Mouse (Mus musculus): ENCODE data around the gene Sipa1. TPM values are rescaled to one million over a fixed set of nuclear protein-coding genes. Genes with fewer than 3 reads are reported as not detected.

The Sipa1 gene
- total and polyA plus RNA-seq, 2 experiments from 2014 or later: 12.3 to 33.2 TPM

- ATAC-seq (ENCODE audit: insufficient read depth, low read depth) (peak; percentile 85), DNase-seq (ENCODE audit: low spot score) (peak; percentile 83)
- H3K9ac ChIP-seq (replicated peaks; ENCODE audit: low read depth, low read length): peak within 1 kb of the TSS; percentile 88
- H3K9me3 ChIP-seq (replicated peaks; ENCODE audit: control insufficient read depth, low read length): no peaks in the 10 kb centered on the region
- H3K27ac ChIP-seq (ENCODE audit: low read depth): peak within 1 kb of the TSS; percentile 63
- peak within 1 kb of the TSS; percentile 99 for H3K4me2 ChIP-seq (ENCODE audit: low read depth, low read length)
- H3K36me3 ChIP-seq (replicated peaks; ENCODE audit: control insufficient read depth, insufficient read depth, low read length): peaks cover 40% of the 10 kb centered on the region
- peak within 1 kb of the TSS; percentile 80 for H3K4me3 ChIP-seq (ENCODE audit: low read depth, low read length)
- TF ChIP-seq CTCF (IDR thresholded peaks at IDR 0.05; ENCODE audit: low read depth) (no peak), EP300 (IDR thresholded peaks at IDR 0.05; ENCODE audit: low read depth) (no peak)
- H3K27me3 ChIP-seq (ENCODE audit: control insufficient read depth, insufficient read depth, low read length): no peaks in the 10 kb centered on the region
- 0 out of 2 replicates have a peak, but pooled peaks cover 6% of the 10 kb centered on the region for H3K4me1 ChIP-seq (ENCODE audit: control insufficient read depth, insufficient read depth)
- under 1% methylated on average over 64 of the region's 64 CpGs for WGBS
Measured at GRCm38 (mm10) chr19:5601752-5602541, 61.6 kb downstream of the Sipa1 start, which contains the start of gene Rnaseh2c. Gene Rnaseh2c (plus strand): TSS chr19:5601873.

Small RNA genes lying within 50 kb of the gene (microRNA-seq; reads per million reads assigned to microRNA genes)
- not detected for gene Mir6987

Other genes with a start within 250 kb of the Sipa1 start
- 169 and 171 TPM in 2 replicates for gene Drap1, start 238.7 kb downstream of the Sipa1 start, total RNA-seq (2014; rRNA removed; ENCODE audit: low replicate concordance)
- gene Drap1, start 238.7 kb downstream of the Sipa1 start, polyA plus RNA-seq (2015; fragmentation: Nextera tagmentation; extraction: Ambion mirVana): 328 and 338 TPM in 2 replicates
- gene AI837181, start 238.6 kb downstream of the Sipa1 start, total RNA-seq (2014; rRNA removed; ENCODE audit: low replicate concordance): 47.4 and 59.1 TPM in 2 replicates
- gene AI837181, start 238.6 kb downstream of the Sipa1 start, polyA plus RNA-seq (2015; fragmentation: Nextera tagmentation; extraction: Ambion mirVana): 38.1 and 40.5 TPM in 2 replicates
- gene Fosl1, start 216.2 kb downstream of the Sipa1 start, total RNA-seq (2014; rRNA removed; ENCODE audit: low replicate concordance): not detected in 2 replicates
- 0.12 TPM in 1 of 2 replicates, not detected in the other for gene Fosl1, start 216.2 kb downstream of the Sipa1 start, polyA plus RNA-seq (2015; fragmentation: Nextera tagmentation; extraction: Ambion mirVana)
- gene Ccdc85b, start 205.8 kb downstream of the Sipa1 start, total RNA-seq (2014; rRNA removed; ENCODE audit: low replicate concordance): 9.2 and 11.3 TPM in 2 replicates
- gene Ccdc85b, start 205.8 kb downstream of the Sipa1 start, polyA plus RNA-seq (2015; fragmentation: Nextera tagmentation; extraction: Ambion mirVana): 10.2 and 10.6 TPM in 2 replicates
- gene Fibp, start 203.1 kb downstream of the Sipa1 start, total RNA-seq (2014; rRNA removed; ENCODE audit: low replicate concordance): 81.6 and 86.4 TPM in 2 replicates
- 142 and 146 TPM in 2 replicates for gene Fibp, start 203.1 kb downstream of the Sipa1 start, polyA plus RNA-seq (2015; fragmentation: Nextera tagmentation; extraction: Ambion mirVana)
- not detected in 2 replicates for gene Ctsw, start 195.2 kb downstream of the Sipa1 start, total RNA-seq (2014; rRNA removed; ENCODE audit: low replicate concordance)
- gene Ctsw, start 195.2 kb downstream of the Sipa1 start, polyA plus RNA-seq (2015; fragmentation: Nextera tagmentation; extraction: Ambion mirVana): 0.42 and 0.73 TPM in 2 replicates
- gene Efemp2, start 189.8 kb downstream of the Sipa1 start, total RNA-seq (2014; rRNA removed; ENCODE audit: low replicate concordance): 46.8 and 52.7 TPM in 2 replicates
- gene Efemp2, start 189.8 kb downstream of the Sipa1 start, polyA plus RNA-seq (2015; fragmentation: Nextera tagmentation; extraction: Ambion mirVana): 32.2 and 34.1 TPM in 2 replicates
- gene Mus81, start 175.3 kb downstream of the Sipa1 start, total RNA-seq (2014; rRNA removed; ENCODE audit: low replicate concordance): 45.8 and 62.4 TPM in 2 replicates
- gene Mus81, start 175.3 kb downstream of the Sipa1 start, polyA plus RNA-seq (2015; fragmentation: Nextera tagmentation; extraction: Ambion mirVana): 35.8 and 36.8 TPM in 2 replicates
- 448 and 685 TPM in 2 replicates for gene Cfl1, start 173.3 kb downstream of the Sipa1 start, total RNA-seq (2014; rRNA removed; ENCODE audit: low replicate concordance)
- 948 and 963 TPM in 2 replicates for gene Cfl1, start 173.3 kb downstream of the Sipa1 start, polyA plus RNA-seq (2015; fragmentation: Nextera tagmentation; extraction: Ambion mirVana)
- gene 1700020D05Rik, start 159.9 kb downstream of the Sipa1 start, total RNA-seq (2014; rRNA removed; ENCODE audit: low replicate concordance): not detected in 2 replicates
- gene 1700020D05Rik, start 159.9 kb downstream of the Sipa1 start, polyA plus RNA-seq (2015; fragmentation: Nextera tagmentation; extraction: Ambion mirVana): not detected in 2 replicates
- gene Snx32, start 153.2 kb downstream of the Sipa1 start, total RNA-seq (2014; rRNA removed; ENCODE audit: low replicate concordance): 8.6 and 22.6 TPM in 2 replicates
- gene Snx32, start 153.2 kb downstream of the Sipa1 start, polyA plus RNA-seq (2015; fragmentation: Nextera tagmentation; extraction: Ambion mirVana): 9.1 and 9.3 TPM in 2 replicates
- not detected in 2 replicates for gene Ovol1, start 103.1 kb downstream of the Sipa1 start, total RNA-seq (2014; rRNA removed; ENCODE audit: low replicate concordance)
- gene Ovol1, start 103.1 kb downstream of the Sipa1 start, polyA plus RNA-seq (2015; fragmentation: Nextera tagmentation; extraction: Ambion mirVana): 0.05 TPM in 1 of 2 replicates, not detected in the other
- gene Ap5b1, start 95.7 kb downstream of the Sipa1 start, total RNA-seq (2014; rRNA removed; ENCODE audit: low replicate concordance): 5.8 and 12.9 TPM in 2 replicates
- gene Ap5b1, start 95.7 kb downstream of the Sipa1 start, polyA plus RNA-seq (2015; fragmentation: Nextera tagmentation; extraction: Ambion mirVana): 1.7 and 2.0 TPM in 2 replicates
- 42.4 and 57.6 TPM in 2 replicates for gene Rnaseh2c, start 61.8 kb downstream of the Sipa1 start, total RNA-seq (2014; rRNA removed; ENCODE audit: low replicate concordance)
- 50.7 and 51.8 TPM in 2 replicates for gene Rnaseh2c, start 61.8 kb downstream of the Sipa1 start, polyA plus RNA-seq (2015; fragmentation: Nextera tagmentation; extraction: Ambion mirVana)
- gene Kat5, start 53.5 kb downstream of the Sipa1 start, total RNA-seq (2014; rRNA removed; ENCODE audit: low replicate concordance): 55.4 and 164 TPM in 2 replicates
- gene Kat5, start 53.5 kb downstream of the Sipa1 start, polyA plus RNA-seq (2015; fragmentation: Nextera tagmentation; extraction: Ambion mirVana): 27.0 and 29.7 TPM in 2 replicates
- gene Rela, start 26.2 kb downstream of the Sipa1 start, total RNA-seq (2014; rRNA removed; ENCODE audit: low replicate concordance): 26.3 and 49.5 TPM in 2 replicates
- gene Rela, start 26.2 kb downstream of the Sipa1 start, polyA plus RNA-seq (2015; fragmentation: Nextera tagmentation; extraction: Ambion mirVana): 22.9 and 23.6 TPM in 2 replicates
- 43.5 and 51.5 TPM in 2 replicates for gene Map3k11, start 25.0 kb upstream of the Sipa1 start, total RNA-seq (2014; rRNA removed; ENCODE audit: low replicate concordance)
- 16.3 and 17.0 TPM in 2 replicates for gene Map3k11, start 25.0 kb upstream of the Sipa1 start, polyA plus RNA-seq (2015; fragmentation: Nextera tagmentation; extraction: Ambion mirVana)
- 27.0 and 35.9 TPM in 2 replicates for gene Pcnx3, start 25.2 kb upstream of the Sipa1 start, total RNA-seq (2014; rRNA removed; ENCODE audit: low replicate concordance)
- 6.1 and 6.7 TPM in 2 replicates for gene Pcnx3, start 25.2 kb upstream of the Sipa1 start, polyA plus RNA-seq (2015; fragmentation: Nextera tagmentation; extraction: Ambion mirVana)
- not detected in 2 replicates for gene Kcnk7, start 40.7 kb upstream of the Sipa1 start, total RNA-seq (2014; rRNA removed; ENCODE audit: low replicate concordance)
- 0.30 and 0.34 TPM in 2 replicates for gene Kcnk7, start 40.7 kb upstream of the Sipa1 start, polyA plus RNA-seq (2015; fragmentation: Nextera tagmentation; extraction: Ambion mirVana)
- gene Ehbp1l1, start 62.6 kb upstream of the Sipa1 start, total RNA-seq (2014; rRNA removed; ENCODE audit: low replicate concordance): 113 and 118 TPM in 2 replicates
- gene Ehbp1l1, start 62.6 kb upstream of the Sipa1 start, polyA plus RNA-seq (2015; fragmentation: Nextera tagmentation; extraction: Ambion mirVana): 86.5 and 111 TPM in 2 replicates
- gene Fam89b, start 65.9 kb upstream of the Sipa1 start, total RNA-seq (2014; rRNA removed; ENCODE audit: low replicate concordance): 118 and 140 TPM in 2 replicates
- 74.8 and 76.6 TPM in 2 replicates for gene Fam89b, start 65.9 kb upstream of the Sipa1 start, polyA plus RNA-seq (2015; fragmentation: Nextera tagmentation; extraction: Ambion mirVana)
- 60.0 and 73.4 TPM in 2 replicates for gene Ltbp3, start 77.2 kb upstream of the Sipa1 start, total RNA-seq (2014; rRNA removed; ENCODE audit: low replicate concordance)
- 15.4 and 16.3 TPM in 2 replicates for gene Ltbp3, start 77.2 kb upstream of the Sipa1 start, polyA plus RNA-seq (2015; fragmentation: Nextera tagmentation; extraction: Ambion mirVana)
- 78.0 and 82.4 TPM in 2 replicates for gene Scyl1, start 107.7 kb upstream of the Sipa1 start, total RNA-seq (2014; rRNA removed; ENCODE audit: low replicate concordance)
- gene Scyl1, start 107.7 kb upstream of the Sipa1 start, polyA plus RNA-seq (2015; fragmentation: Nextera tagmentation; extraction: Ambion mirVana): 46.1 and 47.1 TPM in 2 replicates
- gene Frmd8, start 211.6 kb upstream of the Sipa1 start, total RNA-seq (2014; rRNA removed; ENCODE audit: low replicate concordance): 29.1 and 53.8 TPM in 2 replicates
- 12.8 and 14.9 TPM in 2 replicates for gene Frmd8, start 211.6 kb upstream of the Sipa1 start, polyA plus RNA-seq (2015; fragmentation: Nextera tagmentation; extraction: Ambion mirVana)
- gene Slc25a45, start 214.1 kb upstream of the Sipa1 start, total RNA-seq (2014; rRNA removed; ENCODE audit: low replicate concordance): 3.1 and 4.8 TPM in 2 replicates
- gene Slc25a45, start 214.1 kb upstream of the Sipa1 start, polyA plus RNA-seq (2015; fragmentation: Nextera tagmentation; extraction: Ambion mirVana): 2.8 and 2.9 TPM in 2 replicates
- gene Tigd3, start 230.4 kb upstream of the Sipa1 start, total RNA-seq (2014; rRNA removed; ENCODE audit: low replicate concordance): 0.81 and 3.3 TPM in 2 replicates
- 0.85 and 0.91 TPM in 2 replicates for gene Tigd3, start 230.4 kb upstream of the Sipa1 start, polyA plus RNA-seq (2015; fragmentation: Nextera tagmentation; extraction: Ambion mirVana)
- 57.8 and 91.8 TPM in 2 replicates for gene Dpf2, start 249.3 kb upstream of the Sipa1 start, total RNA-seq (2014; rRNA removed; ENCODE audit: low replicate concordance)
- 60.5 and 61.4 TPM in 2 replicates for gene Dpf2, start 249.3 kb upstream of the Sipa1 start, polyA plus RNA-seq (2015; fragmentation: Nextera tagmentation; extraction: Ambion mirVana)